Mouse (Mus musculus): ENCODE data around the gene Sdc1.

DNA sequence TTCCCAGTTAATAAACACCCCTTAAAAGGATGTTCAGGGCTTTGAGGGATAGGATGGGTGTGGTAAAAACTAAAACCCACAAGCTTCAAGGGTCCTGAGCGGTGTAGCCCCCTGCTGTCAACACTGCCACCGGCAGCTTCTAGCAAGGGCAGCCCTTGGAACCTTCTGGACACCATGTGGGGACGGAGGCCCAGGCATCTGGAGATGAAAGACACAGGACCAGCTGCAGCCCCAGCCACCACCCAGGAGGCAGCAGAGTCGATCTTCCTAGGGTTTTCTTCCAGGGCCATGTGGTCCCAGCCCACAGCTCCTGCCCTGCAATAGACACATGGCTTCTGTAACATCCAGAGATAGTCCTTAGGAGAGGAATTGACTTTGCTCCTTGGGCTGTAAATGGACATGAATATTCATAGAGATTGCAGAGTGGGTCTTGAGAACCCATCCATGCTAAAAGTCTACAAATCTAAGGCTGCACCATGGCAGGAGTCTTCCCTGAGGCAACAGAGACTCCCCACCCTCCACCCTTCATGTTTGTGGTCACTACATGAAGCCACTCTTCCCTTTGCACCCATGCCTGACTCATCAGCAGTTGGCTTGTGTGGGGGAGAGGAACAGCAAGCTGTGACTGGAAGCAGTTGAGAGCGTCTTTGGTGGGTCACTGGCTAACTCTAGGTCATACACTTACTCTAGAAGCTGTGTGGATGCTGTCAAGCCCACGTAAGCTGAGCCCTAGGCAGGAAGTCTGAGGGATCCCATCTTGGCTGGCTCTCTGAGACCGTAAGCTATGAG is 34.0 kb downstream of the Sdc1 start:
- TF ChIP-seq CTCF (IDR thresholded peaks at IDR 0.05; ENCODE audit: low read depth) (no peak), EP300 (IDR thresholded peaks at IDR 0.05; ENCODE audit: low read depth) (no peak)

All from liver, postnatal 0 days (tissue).